In the genomic region with DNA sequence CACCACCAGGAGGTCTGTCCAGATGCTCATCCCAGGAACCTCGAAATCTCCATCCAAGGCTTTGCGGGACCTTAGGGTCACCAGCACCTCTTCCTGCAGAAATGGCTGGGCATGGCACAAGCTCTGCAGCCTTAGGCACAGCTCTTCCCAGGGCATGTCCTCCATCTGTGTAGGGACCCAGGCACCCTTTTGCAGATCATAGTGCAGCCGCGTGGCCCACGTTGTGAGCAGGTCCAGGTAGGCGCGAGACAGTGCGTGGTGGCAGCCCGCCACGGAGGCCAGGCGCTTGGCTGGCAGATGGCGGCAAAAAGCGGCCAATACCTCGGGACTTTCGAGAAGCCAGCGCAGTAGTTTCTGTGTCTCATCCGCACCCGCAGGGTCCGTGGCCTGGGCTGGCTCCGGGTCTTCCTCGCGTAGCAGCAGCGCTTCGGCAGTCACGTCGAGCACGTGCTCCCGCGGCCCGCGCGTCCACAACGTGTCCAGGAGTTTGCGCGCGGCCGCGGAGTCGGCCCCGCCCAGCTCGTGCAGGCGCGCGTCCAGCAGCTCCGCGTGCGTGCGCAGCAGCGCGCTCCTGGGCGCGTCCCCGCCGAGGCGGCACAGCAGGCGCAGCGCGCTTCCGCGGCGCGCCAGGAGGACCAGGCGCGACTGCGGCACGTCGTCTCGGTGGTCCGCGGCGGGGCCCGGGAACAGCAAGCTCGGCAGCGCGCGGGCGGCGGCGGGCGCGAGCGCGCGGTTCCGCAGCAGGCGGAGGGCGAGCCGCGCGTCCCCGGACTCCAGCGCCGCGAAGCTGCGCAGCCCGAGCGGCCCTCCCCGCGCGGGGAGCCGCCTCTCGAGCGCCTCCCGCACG, we compare ENCODE assay signal across 8 mouse cellular contexts. TPM values are rescaled to one million over a fixed set of nuclear protein-coding genes. Genes with fewer than 3 reads are reported as not detected.
A peak's percentile ranks its signal among the peaks of the same experiment; 100 is the strongest.
DNase-seq lines count a peak whose midpoint lies in the region; ATAC-seq and TF ChIP-seq lines count a peak whose summit lies in the region.

A gene (plus strand): TSS at position 766 of the 847 bp plus-strand sequence.

- WGBS in forebrain, embryonic 13.5 days, result 9% methylated on average over 79 of the region's 105 CpGs
- 5% methylated on average over 95 of the region's 105 CpGs for WGBS in heart, postnatal 0 days
- WGBS in liver, embryonic 15.5 days (ENCODE audit: insufficient replicate concordance), result 8% methylated on average over 105 of the region's 105 CpGs
- WGBS in neural tube, embryonic 11.5 days, result 9% methylated on average over 82 of the region's 105 CpGs
- WGBS in stomach, embryonic 16.5 days, result 6% methylated on average over 92 of the region's 105 CpGs

- peak within 1 kb of the TSS; percentile 69 for H3K4me2 ChIP-seq in forebrain, embryonic 13.5 days
- H3K4me2 ChIP-seq in heart, postnatal 0 days (ENCODE audit: low read depth, low read length), result peak within 1 kb of the TSS; percentile 70
- peak within 1 kb of the TSS; percentile 91 for H3K4me2 ChIP-seq in liver, embryonic 15.5 days
- H3K4me2 ChIP-seq in neural tube, embryonic 11.5 days (ENCODE audit: low read depth), result peak within 1 kb of the TSS; percentile 66
- peak within 1 kb of the TSS; percentile 96 for H3K4me2 ChIP-seq in stomach, embryonic 16.5 days (ENCODE audit: low read depth, low read length)

- no peak for TF ChIP-seq EP300 in heart, postnatal 0 days (IDR thresholded peaks at IDR 0.05; ENCODE audit: low read depth)

- TF ChIP-seq CTCF in heart, postnatal 0 days (IDR thresholded peaks at IDR 0.05; ENCODE audit: low read depth), result no peak

- H3K27ac ChIP-seq in forebrain, embryonic 13.5 days, result peak within 1 kb of the TSS; percentile 99
- H3K27ac ChIP-seq in heart, postnatal 0 days (ENCODE audit: low read depth), result peak within 1 kb of the TSS; percentile 96
- H3K27ac ChIP-seq in liver, embryonic 15.5 days (replicated peaks), result peak within 1 kb of the TSS; percentile 93
- peak within 1 kb of the TSS; percentile 98 for H3K27ac ChIP-seq in neural tube, embryonic 11.5 days (ENCODE audit: low read depth, low read length)
- peak within 1 kb of the TSS; percentile 98 for H3K27ac ChIP-seq in stomach, embryonic 16.5 days (ENCODE audit: low read length)

- peaks cover 36% of the 10 kb centered on the region for H3K4me1 ChIP-seq in forebrain, embryonic 13.5 days
- H3K4me1 ChIP-seq in heart, postnatal 0 days (ENCODE audit: control insufficient read depth, insufficient read depth), result peaks cover 11% of the 10 kb centered on the region
- H3K4me1 ChIP-seq in liver, embryonic 15.5 days (replicated peaks), result peaks cover 33% of the 10 kb centered on the region
- peaks cover 7% of the 10 kb centered on the region; the same call in 1 of the 2 replicates for H3K4me1 ChIP-seq in neural tube, embryonic 11.5 days (ENCODE audit: control insufficient read depth, insufficient read depth, low read length)
- peaks cover 5% of the 10 kb centered on the region for H3K4me1 ChIP-seq in stomach, embryonic 16.5 days (ENCODE audit: control insufficient read depth, insufficient read depth, low read length)

- peak within 1 kb of the TSS; percentile 91 for H3K9ac ChIP-seq in forebrain, embryonic 13.5 days
- H3K9ac ChIP-seq in heart, postnatal 0 days (replicated peaks; ENCODE audit: low read depth, low read length), result peak within 1 kb of the TSS; percentile 83
- H3K9ac ChIP-seq in liver, embryonic 15.5 days, result peak within 1 kb of the TSS; percentile 76
- H3K9ac ChIP-seq in neural tube, embryonic 11.5 days (ENCODE audit: low read length), result peak within 1 kb of the TSS; percentile 95
- H3K9ac ChIP-seq in stomach, embryonic 16.5 days (ENCODE audit: low read length), result peak within 1 kb of the TSS; percentile 94

- peak within 1 kb of the TSS; percentile 72 for H3K4me3 ChIP-seq in forebrain, embryonic 13.5 days
- H3K4me3 ChIP-seq in heart, postnatal 0 days (ENCODE audit: low read depth, low read length), result peak within 1 kb of the TSS; percentile 83
- H3K4me3 ChIP-seq in liver, embryonic 15.5 days (replicated peaks), result peak within 1 kb of the TSS; percentile 91
- peak within 1 kb of the TSS; percentile 76 for H3K4me3 ChIP-seq in neural tube, embryonic 11.5 days (ENCODE audit: low read depth, low read length)
- peak within 1 kb of the TSS; percentile 85 for H3K4me3 ChIP-seq in stomach, embryonic 16.5 days (replicated peaks; ENCODE audit: low read length)

- no peaks in the 10 kb centered on the region for H3K27me3 ChIP-seq in forebrain, embryonic 13.5 days
- no peaks in the 10 kb centered on the region for H3K27me3 ChIP-seq in heart, postnatal 0 days (ENCODE audit: control insufficient read depth, insufficient read depth, low read length)
- no peaks in the 10 kb centered on the region for H3K27me3 ChIP-seq in liver, embryonic 15.5 days
- no peaks in the 10 kb centered on the region for H3K27me3 ChIP-seq in neural tube, embryonic 11.5 days (ENCODE audit: control insufficient read depth, insufficient read depth, low read length)
- H3K27me3 ChIP-seq in stomach, embryonic 16.5 days (ENCODE audit: control insufficient read depth, insufficient read depth, low read length), result no peaks in the 10 kb centered on the region

- peak; percentile 80 for ATAC-seq in cerebellum, adult (ENCODE audit: insufficient number of reproducible peaks, low FRiP score, low TSS enrichment)
- peak; percentile 91 for ATAC-seq in forebrain, embryonic 13.5 days
- ATAC-seq in heart, postnatal 0 days (ENCODE audit: insufficient read depth, low read depth), result peak; percentile 84
- ATAC-seq in liver, embryonic 15.5 days (ENCODE audit: insufficient read depth), result peak; percentile 87
- ATAC-seq in neural tube, embryonic 11.5 days (ENCODE audit: insufficient read depth, low FRiP score, low TSS enrichment), result peak; percentile 80
- ATAC-seq in stomach, embryonic 16.5 days (ENCODE audit: insufficient read depth, low FRiP score), result peak; percentile 90

- peaks cover 18% of the 10 kb centered on the region for H3K36me3 ChIP-seq in forebrain, embryonic 13.5 days (ENCODE audit: poor library complexity, severe bottlenecking)
- H3K36me3 ChIP-seq in heart, postnatal 0 days (replicated peaks; ENCODE audit: control insufficient read depth, insufficient read depth, low read length), result no peaks in the 10 kb centered on the region
- peaks cover 19% of the 10 kb centered on the region for H3K36me3 ChIP-seq in liver, embryonic 15.5 days (replicated peaks)
- no peaks in the 10 kb centered on the region for H3K36me3 ChIP-seq in neural tube, embryonic 11.5 days (ENCODE audit: control insufficient read depth, insufficient read depth, low read length)
- no peaks in the 10 kb centered on the region; the same call in 1 of the 2 replicates for H3K36me3 ChIP-seq in stomach, embryonic 16.5 days (ENCODE audit: control insufficient read depth, insufficient read depth, low read length)

- H3K9me3 ChIP-seq in forebrain, embryonic 13.5 days (replicated peaks), result no peaks in the 10 kb centered on the region
- H3K9me3 ChIP-seq in heart, postnatal 0 days (replicated peaks; ENCODE audit: control insufficient read depth, low read length), result no peaks in the 10 kb centered on the region
- H3K9me3 ChIP-seq in liver, embryonic 15.5 days (replicated peaks), result no peaks in the 10 kb centered on the region
- H3K9me3 ChIP-seq in neural tube, embryonic 11.5 days (ENCODE audit: control insufficient read depth, low read length), result no peaks in the 10 kb centered on the region
- H3K9me3 ChIP-seq in stomach, embryonic 16.5 days (replicated peaks; ENCODE audit: control insufficient read depth, low read length), result no peaks in the 10 kb centered on the region

- peak; percentile 85 for DNase-seq in ES-CJ7 (ENCODE audit: low read depth, low spot score)
- peak; percentile 70 for DNase-seq in heart, postnatal 0 days (ENCODE audit: low spot score)
- DNase-seq in kidney, postnatal 4 days, result peak; percentile 91 to 95
- DNase-seq in neural tube, embryonic 11.5 days (ENCODE audit: low spot score), result peak; percentile 89

RNA-seq across cellular contexts. Expression of the gene that starts here (rescaled TPM):
- 22.8 and 25.0 TPM in 2 replicates for polyA plus RNA-seq in forebrain, embryonic 13.5 days (2015; fragmentation: Nextera tagmentation; extraction: Ambion mirVana)
- 6.1 and 6.6 TPM in 2 replicates for total RNA-seq in heart, postnatal 0 days (2014; rRNA removed; ENCODE audit: low replicate concordance)
- polyA plus RNA-seq in heart, postnatal 0 days (2015; fragmentation: Nextera tagmentation; extraction: Ambion mirVana), result 5.5 and 5.8 TPM in 2 replicates
- polyA plus RNA-seq in liver, embryonic 15.5 days (2015; fragmentation: Nextera tagmentation; extraction: Ambion mirVana), result 5.6 and 6.2 TPM in 2 replicates
- 49.0 and 58.7 TPM in 2 replicates for polyA plus RNA-seq in neural tube, embryonic 11.5 days (2014; fragmentation: Nextera tagmentation; extraction: Ambion mirVana)
- 10.2 and 11.2 TPM in 2 replicates for polyA plus RNA-seq in stomach, embryonic 16.5 days (2015; fragmentation: Nextera tagmentation; extraction: Ambion mirVana)

Comparison
In these comparisons a context has a peak if more than half of its experiments do, and no peak if none do; other contexts are left out.
1. Peak in every context shown above with its lines: DNase-seq, ATAC-seq, H3K4me3 ChIP-seq and H3K27ac ChIP-seq.